Mouse (Mus musculus) lung, postnatal 10 days (tissue): ENCODE measurements around the gene Mast4.

ENCODE experiments used
- DNase-seq: peaks from one replicate; pipeline ENCODE4 v3.0.0; 2021

Mast4 gene

DNA sequence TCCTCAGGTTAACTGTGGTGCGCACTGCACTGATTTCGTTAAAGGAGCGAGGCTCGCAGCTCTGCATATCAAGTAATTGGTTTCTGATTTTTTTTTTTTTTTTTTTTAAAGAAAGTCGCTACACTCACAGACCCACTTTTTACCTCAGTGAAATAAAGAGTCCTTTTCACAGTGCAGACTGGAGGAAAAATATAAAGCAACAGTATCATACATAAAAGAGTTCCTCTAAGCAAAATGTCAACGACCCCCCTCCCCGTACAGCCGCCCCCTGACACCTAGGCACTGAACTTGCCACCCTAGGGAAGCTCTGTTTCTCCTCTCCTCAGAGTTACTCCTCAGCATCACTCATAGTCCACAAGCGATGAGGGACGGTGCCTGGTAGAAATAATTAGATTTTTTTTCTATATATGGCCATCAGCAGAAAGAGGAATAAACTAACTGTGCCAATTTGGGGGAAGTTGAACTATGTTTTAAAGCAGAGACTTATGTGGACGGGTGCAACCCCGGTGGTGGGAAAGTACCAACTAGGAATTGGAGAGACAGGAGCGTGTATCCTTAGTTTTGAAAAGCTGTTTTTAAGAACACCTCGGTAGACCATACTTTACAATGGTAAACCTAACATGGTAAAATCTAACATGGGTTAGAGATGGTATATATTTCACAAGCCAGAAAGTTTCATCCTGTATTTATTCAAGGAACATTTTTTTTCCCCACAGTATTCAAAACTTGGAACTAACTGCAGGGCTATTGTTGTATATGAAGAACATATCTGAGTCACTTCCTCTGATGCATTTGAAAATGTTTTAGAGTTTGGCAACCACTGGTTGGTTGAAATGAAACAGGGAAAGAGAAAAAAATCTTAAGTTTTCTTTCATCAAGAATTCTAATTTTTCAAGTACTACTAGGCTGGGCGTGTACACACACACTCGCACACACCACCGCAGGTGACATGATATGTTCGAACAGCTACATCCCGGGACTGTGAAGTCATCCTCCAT, 375.7 kb downstream of the Mast4 start:
- no peak for DNase-seq

DNA sequence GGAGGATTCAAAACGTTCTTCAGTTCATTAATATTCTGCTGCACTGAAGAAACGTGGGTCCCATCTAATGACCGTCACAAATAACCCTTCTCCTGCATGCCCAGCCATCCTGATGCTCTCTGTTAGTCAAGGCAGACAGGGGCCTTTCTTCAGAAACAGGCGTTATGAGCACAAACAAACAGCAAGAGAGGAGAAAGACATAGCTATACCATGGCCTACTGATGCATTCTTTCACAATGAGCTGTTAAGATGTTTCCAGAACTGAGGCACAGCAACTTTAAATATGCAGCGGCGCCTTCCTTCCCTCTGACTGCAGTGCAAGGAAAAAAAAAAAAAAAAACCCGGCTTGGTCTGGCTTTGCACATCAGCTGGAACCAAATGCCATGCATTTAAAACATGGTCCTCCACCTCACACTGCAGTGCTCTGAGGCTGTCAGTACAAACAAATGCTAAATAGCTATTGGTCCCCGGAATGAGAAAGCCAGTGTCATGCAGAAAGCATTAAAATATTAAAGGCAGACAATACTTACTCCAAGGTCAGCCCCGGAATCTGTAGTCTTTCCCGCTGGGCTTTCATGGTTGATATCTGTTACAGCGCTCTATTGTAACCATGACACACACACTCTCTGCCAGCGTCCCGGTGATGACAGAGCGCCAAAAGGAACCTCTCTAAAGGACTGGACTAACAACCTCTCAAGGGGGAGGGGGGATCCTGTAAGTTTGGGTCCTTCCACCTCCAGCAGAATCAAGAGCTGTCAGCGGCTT, 376.6 kb downstream of the Mast4 start:
- peak; percentile 15 for DNase-seq

- DNase-seq, result no peak
Observed at GRCm38 (mm10) chr13:102955506-102955905, 378.8 kb downstream of the Mast4 start.

GRCm38 (mm10) chr13:102949756-102950155, 384.5 kb downstream of the Mast4 start:
- DNase-seq, result no peak

GRCm38 (mm10) chr13:102948966-102949365, 385.3 kb downstream of the Mast4 start:
- no peak for DNase-seq

DNA sequence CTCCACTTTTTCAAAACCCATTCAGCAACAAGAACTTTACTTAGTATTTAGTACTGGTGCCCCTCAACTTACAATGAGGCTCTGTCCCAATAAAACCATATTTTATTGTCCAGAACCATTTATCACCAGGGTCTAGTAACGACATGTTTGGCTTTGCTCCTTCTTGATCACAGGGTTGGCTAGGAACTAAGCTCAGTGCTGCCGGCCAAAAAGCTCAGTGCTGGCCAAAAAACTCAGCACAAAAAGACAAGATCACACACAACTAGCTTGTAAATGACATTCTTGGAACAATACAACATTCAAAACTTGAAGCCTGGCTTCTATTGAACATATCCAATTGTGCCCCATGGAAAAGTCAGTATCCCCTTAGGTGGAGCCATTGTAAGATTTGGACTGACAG, 386.8 kb downstream of the Mast4 start:
- DNase-seq, result peak; percentile 48

- DNase-seq, result no peak
Observed at GRCm38 (mm10) chr13:102946024-102946821, 388.1 kb downstream of the Mast4 start.

- DNase-seq, result no peak
Observed at GRCm38 (mm10) chr13:102945450-102945849, 388.8 kb downstream of the Mast4 start.

- DNase-seq, result no peak
Observed at GRCm38 (mm10) chr13:102944516-102944915, 389.8 kb downstream of the Mast4 start.

DNA sequence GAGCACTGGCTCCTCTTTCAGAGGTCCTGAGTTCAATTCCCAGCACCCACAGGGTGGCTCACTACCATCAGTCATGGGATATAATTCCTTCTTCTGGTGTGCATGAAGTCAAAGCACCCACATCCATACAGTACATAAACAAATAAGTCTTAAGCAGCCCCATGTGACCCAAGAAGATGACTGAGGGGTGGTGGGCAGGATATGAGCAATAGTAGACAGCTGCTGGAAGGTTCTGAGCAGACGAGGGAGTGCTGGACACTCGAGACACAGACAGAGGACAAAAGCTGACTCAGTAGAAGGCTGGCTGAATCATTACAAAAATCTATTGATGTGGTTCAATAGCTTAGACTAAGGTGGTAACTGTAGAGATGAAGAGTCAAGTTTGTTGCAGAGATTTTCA, 391.7 kb downstream of the Mast4 start:
- no peak for DNase-seq

DNA sequence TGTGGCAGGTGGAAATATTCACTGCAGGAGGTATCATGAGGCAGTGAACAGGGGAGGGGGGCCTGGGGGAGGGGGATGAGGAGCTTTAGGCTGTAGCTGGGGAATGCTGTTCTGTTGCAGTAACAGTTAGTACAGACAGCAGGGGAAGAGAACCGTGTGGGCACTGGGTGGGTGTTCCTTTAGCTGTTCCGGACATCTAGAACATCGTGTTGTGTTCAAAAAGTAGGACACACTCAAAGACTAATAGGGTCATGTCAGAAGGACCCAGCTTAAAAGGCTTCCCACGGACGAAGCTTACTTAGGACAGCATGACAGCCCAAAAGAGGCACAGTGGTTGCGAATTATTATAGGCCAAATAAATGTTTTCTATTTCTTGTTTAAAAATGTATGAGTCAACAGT, 393.8 kb downstream of the Mast4 start:
- DNase-seq, result no peak

- DNase-seq, result no peak
Observed at GRCm38 (mm10) chr13:102936233-102936632, 398.1 kb downstream of the Mast4 start.

DNA sequence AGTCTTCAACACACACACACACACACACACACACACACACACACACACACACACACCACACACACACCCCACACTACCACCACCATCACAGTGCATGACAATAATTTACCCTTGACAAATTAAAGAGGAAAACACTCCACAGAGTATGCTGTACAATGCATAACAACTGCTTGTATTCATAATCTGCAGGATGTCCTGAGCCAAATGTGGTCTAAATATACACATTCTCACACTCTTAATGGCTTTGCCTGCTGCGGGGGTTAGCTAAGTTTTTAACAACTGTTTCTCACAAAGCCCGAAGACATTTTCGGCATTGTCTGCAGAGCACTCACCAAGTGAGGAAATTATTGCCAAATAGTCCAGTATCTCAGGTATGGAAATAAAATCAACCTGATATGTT, 398.5 kb downstream of the Mast4 start:
- no peak for DNase-seq

DNA sequence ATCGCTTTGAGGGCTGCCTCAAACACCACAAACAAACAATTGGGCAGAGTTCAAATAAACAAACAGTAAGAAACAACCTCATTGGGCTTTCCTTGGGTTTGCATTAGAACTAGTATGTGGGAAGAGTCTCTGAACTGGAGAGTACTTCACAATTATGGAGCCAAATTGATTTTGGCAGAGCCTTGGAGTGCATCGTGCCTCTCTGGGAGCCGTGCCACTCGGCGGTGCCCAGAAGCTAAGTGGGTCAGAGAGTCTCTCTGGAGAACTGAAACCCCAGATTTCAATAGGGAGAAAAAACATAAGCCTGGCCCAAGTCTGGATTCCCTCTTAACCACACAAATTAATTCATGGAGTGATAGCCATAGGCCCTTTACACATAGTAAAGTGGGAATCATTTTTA, 400.6 kb downstream of the Mast4 start:
- DNase-seq, result no peak

GRCm38 (mm10) chr13:102932434-102932833, 401.9 kb downstream of the Mast4 start:
- DNase-seq, result no peak

DNA sequence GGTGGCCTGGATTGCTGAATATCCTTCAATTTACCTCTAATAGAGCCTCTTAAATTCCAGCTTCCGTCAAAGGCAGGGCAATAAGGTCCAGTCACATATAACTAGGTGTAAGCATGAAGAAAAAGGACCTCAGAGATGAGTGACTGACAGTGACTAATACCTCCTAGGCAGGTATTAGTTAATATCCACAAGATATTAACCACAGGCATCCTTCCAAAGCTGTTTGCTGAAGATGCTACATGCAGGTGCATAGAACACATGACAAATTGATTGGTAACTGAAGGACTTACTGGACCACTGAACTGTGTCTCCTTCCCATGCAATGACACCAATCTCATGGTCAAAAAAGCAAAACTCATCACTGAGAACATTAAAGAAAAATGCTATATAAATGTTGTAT, 402.3 kb downstream of the Mast4 start:
- DNase-seq, result no peak

- no peak for DNase-seq
Observed at GRCm38 (mm10) chr13:102925844-102926598, 408.3 kb downstream of the Mast4 start.

GRCm38 (mm10) chr13:102919741-102920140, 414.6 kb downstream of the Mast4 start:
- no peak for DNase-seq

DNA sequence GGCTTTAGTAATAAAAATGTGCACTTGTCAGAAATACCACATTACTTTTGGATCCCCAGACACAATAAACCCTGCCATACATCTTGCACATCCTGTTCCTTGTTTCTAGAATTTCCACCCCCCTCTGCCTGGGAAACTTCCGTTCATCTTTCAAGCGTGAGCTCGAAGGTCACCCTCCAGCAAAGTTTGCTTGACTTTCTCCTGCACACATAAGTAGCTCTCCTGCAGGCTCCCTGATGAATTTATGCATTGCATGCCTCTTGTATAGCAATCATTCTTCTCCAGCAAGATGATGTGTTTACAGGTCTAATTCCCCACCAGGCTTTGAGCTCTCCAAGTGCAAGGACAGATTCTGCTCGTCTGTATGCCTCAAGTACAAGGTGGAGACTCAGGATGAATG, 415.7 kb downstream of the Mast4 start:
- no peak for DNase-seq

GRCm38 (mm10) chr13:102915341-102915740, 419.0 kb downstream of the Mast4 start:
- DNase-seq, result no peak

DNA sequence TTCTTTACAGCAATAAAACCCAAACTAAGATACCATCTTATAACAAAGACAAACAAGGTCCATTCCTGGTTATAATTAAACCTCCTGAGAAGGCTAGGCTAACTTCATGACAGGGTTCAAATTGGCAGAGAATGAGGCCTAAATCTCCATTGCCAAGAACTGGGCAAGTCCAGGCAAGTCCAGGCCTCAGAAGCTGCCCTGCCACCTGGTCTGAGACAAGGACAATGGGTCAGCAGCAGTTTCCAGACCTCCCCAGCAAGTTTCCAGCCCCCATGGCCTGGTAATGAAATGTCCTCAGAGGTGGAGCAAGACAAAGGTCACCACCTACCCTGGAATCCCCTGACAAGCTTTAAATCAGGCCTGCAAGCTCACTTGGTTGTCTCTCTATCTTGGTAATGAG, 419.5 kb downstream of the Mast4 start:
- no peak for DNase-seq

- no peak for DNase-seq
Observed at GRCm38 (mm10) chr13:102913919-102914318, 420.4 kb downstream of the Mast4 start.
